Mouse (Mus musculus) inflammation-experienced regulatory T-cells, adult 16 weeks (primary cell): Measurements from ENCODE around the gene Hspa13. TPM values are rescaled to one million over a fixed set of nuclear protein-coding genes. Genes with fewer than 3 reads are reported as not detected.

Experiments used
- polyA plus RNA-seq: library from polyadenylated mRNA; unstranded; fragments of 100-300 nt; shearing (Covaris generic); gene quantifications from one replicate; pipeline ENCODE4 v1.2.1, GENCODE M21; 2017

Hspa13 gene
- polyA plus RNA-seq = 19.8 TPM

GRCm38 (mm10) chr16:75766388-75767249 lies at the start of gene Hspa13:
Gene Hspa13, minus strand, starts transcription at chr16:75767104.

Other genes with a start within 250 kb of the Hspa13 start
- not detected for gene Lipi, start 181.0 kb downstream of the Hspa13 start, polyA plus RNA-seq
- gene Rbm11, start 174.3 kb downstream of the Hspa13 start, polyA plus RNA-seq = 1.6 TPM